Mouse (Mus musculus) gastrocnemius, postnatal 4 days (tissue): ENCODE measurements at regions not wholly inside any gene's neighbourhood (a gene's known extent, or its start where the extent isn't known, plus 50 kb on each side); places are given as distances from the start of the nearest gene placed in this dataset.
A peak's percentile ranks its signal among the peaks of the same experiment; 100 is the strongest.
"Not testable (repeated sequence)": the region's sequence is repeated elsewhere in the genome, so short reads cannot be mapped to it uniquely, and the experiment has no call there.

Source experiments
- DNase-seq, 2 experiments: peaks; one replicate each; pipeline ENCODE4 v3.0.0; 2021 to 2022; ENCODE audit warnings: low spot score in 2 of 2, mixed read lengths in 2 of 2

- DNase-seq = no peak
Observed at GRCm38 (mm10) chr1:128535537-128536150, 56.4 kb downstream of the Cxcr4 start.

- DNase-seq = no peak
Observed at GRCm38 (mm10) chr1:128532632-128533031, 59.5 kb downstream of the Cxcr4 start.

GRCm38 (mm10) chr1:128529808-128530545, 62.1 kb downstream of the Cxcr4 start:
- no peak for DNase-seq

GRCm38 (mm10) chr1:128519234-128519633, 72.9 kb downstream of the Cxcr4 start:
- no peak for DNase-seq

GRCm38 (mm10) chr1:128518514-128518913, 73.6 kb downstream of the Cxcr4 start:
- no peak for DNase-seq

- no peak for DNase-seq
Observed at GRCm38 (mm10) chr1:128517351-128517750, 74.7 kb downstream of the Cxcr4 start.

- no peak for DNase-seq
Observed at GRCm38 (mm10) chr1:128514327-128514726, 77.8 kb downstream of the Cxcr4 start.

- DNase-seq = no peak
Observed at GRCm38 (mm10) chr1:128513911-128514310, 78.2 kb downstream of the Cxcr4 start.

- DNase-seq = no peak
Observed at GRCm38 (mm10) chr1:128513153-128513552, 78.9 kb downstream of the Cxcr4 start.

- peak in 1 of 2 experiments; percentile 16 for DNase-seq
Observed at GRCm38 (mm10) chr1:128508816-128509461, 83.2 kb downstream of the Cxcr4 start.

GRCm38 (mm10) chr1:128506551-128507313, 85.4 kb downstream of the Cxcr4 start:
- no peak for DNase-seq

GRCm38 (mm10) chr1:128504371-128504770, 87.2 kb upstream of the Dars start:
- no peak for DNase-seq

- no peak for DNase-seq
Observed at GRCm38 (mm10) chr1:128498042-128498772, 81.0 kb upstream of the Dars start.

- no peak for DNase-seq
Observed at GRCm38 (mm10) chr1:128492251-128492650, 75.1 kb upstream of the Dars start.

- not testable (repeated sequence) for DNase-seq
Observed at GRCm38 (mm10) chr1:128487181-128487580, 70.0 kb upstream of the Dars start.

- DNase-seq = no peak
Observed at GRCm38 (mm10) chr1:128478376-128478775, 61.2 kb upstream of the Dars start.

GRCm38 (mm10) chr1:128477653-128478052, 60.5 kb upstream of the Dars start:
- no peak for DNase-seq

GRCm38 (mm10) chr1:128472713-128473230, 55.6 kb upstream of the Dars start:
- DNase-seq = peak in 1 of 2 experiments; percentile 13

GRCm38 (mm10) chr1:128472022-128472712, 55.0 kb upstream of the Dars start:
- DNase-seq = peak; percentile 39 to 67

GRCm38 (mm10) chr1:128470786-128471185, 53.6 kb upstream of the Dars start:
- DNase-seq = no peak
